Mouse (Mus musculus): ENCODE data around the gene Adgre5.

Gene Adgre5

GRCm38 (mm10) chr8:83749265-83749664 is 8.1 kb upstream of the Adgre5 start:
- no peak for DNase-seq

GRCm38 (mm10) chr8:83748708-83749107 is 7.6 kb upstream of the Adgre5 start:
- DNase-seq: peak; percentile 37

GRCm38 (mm10) chr8:83747661-83748346 is 6.7 kb upstream of the Adgre5 start:
- DNase-seq: peak; percentile 67

- peak; percentile 67 for DNase-seq
Observed at GRCm38 (mm10) chr8:83744070-83744469, 2.9 kb upstream of the Adgre5 start.

GRCm38 (mm10) chr8:83742968-83743367 is 1.8 kb upstream of the Adgre5 start:
- no peak for DNase-seq

- DNase-seq: no peak
Observed at GRCm38 (mm10) chr8:83741849-83742655, 926 bp upstream of the Adgre5 start.

- no peak for DNase-seq
Observed at GRCm38 (mm10) chr8:83740586-83740975, 545 bp downstream of the Adgre5 start.

GRCm38 (mm10) chr8:83739711-83740468 is 1.2 kb downstream of the Adgre5 start:
- no peak for DNase-seq

GRCm38 (mm10) chr8:83738949-83739710 is 2.0 kb downstream of the Adgre5 start:
- DNase-seq: peak; percentile 61

- DNase-seq: peak; percentile 59
Observed at GRCm38 (mm10) chr8:83737852-83738562, 3.1 kb downstream of the Adgre5 start.

GRCm38 (mm10) chr8:83737346-83737745 is 3.8 kb downstream of the Adgre5 start:
- DNase-seq: no peak

GRCm38 (mm10) chr8:83736681-83737080 is 4.4 kb downstream of the Adgre5 start:
- DNase-seq: no peak

- no peak for DNase-seq
Observed at GRCm38 (mm10) chr8:83732919-83733318, 8.2 kb downstream of the Adgre5 start.

- no peak for DNase-seq
Observed at GRCm38 (mm10) chr8:83731906-83732305, 9.2 kb downstream of the Adgre5 start.

GRCm38 (mm10) chr8:83729009-83729807 is 11.9 kb downstream of the Adgre5 start:
- DNase-seq: peak; percentile 40

GRCm38 (mm10) chr8:83725521-83726102 is 15.5 kb downstream of the Adgre5 start:
- DNase-seq: no peak

- DNase-seq: peak; percentile 82
Observed at GRCm38 (mm10) chr8:83724697-83725482, 16.2 kb downstream of the Adgre5 start.

GRCm38 (mm10) chr8:83723447-83724083 is 17.6 kb downstream of the Adgre5 start:
- no peak for DNase-seq

- DNase-seq: no peak
Observed at GRCm38 (mm10) chr8:83722631-83723030, 18.5 kb downstream of the Adgre5 start.

All from kidney, adult 9 months (tissue).